Mouse (Mus musculus): Measurements from ENCODE around the gene Ptbp3. TPM values are rescaled to one million over a fixed set of nuclear protein-coding genes. Genes with fewer than 3 reads are reported as not detected.

Ptbp3 gene
- polyA plus RNA-seq, 1 experiment, result 10.9 TPM

GRCm38 (mm10) chr4:59459216-59459955 lies 89.8 kb downstream of the Ptbp3 start:
- Histone ChIP-seq H3K79me2 (ENCODE audit: control insufficient read depth, insufficient read depth) (no peaks in the 10 kb centered on the region), H3K4me3 (ENCODE audit: insufficient read depth, poor library complexity, severe bottlenecking) (no peak overlapping the region), H3ac (ENCODE audit: control insufficient read depth, insufficient read length, low read depth) (no peak overlapping the region), H3K27me3 (ENCODE audit: control insufficient read depth, insufficient read depth, insufficient read length) (no peaks in the 10 kb centered on the region), H3K79me3 (ENCODE audit: low read depth) (no peaks in the 10 kb centered on the region), H3K36me3 (ENCODE audit: control insufficient read depth, insufficient read depth) (no peaks in the 10 kb centered on the region)
- no peak for TF ChIP-seq MYOG (IDR thresholded peaks at IDR 0.05; ENCODE audit: control insufficient read depth, extremely low read depth, insufficient read length)
- TF ChIP-seq MAX (IDR thresholded peaks at IDR 0.05), result no peak

DNA sequence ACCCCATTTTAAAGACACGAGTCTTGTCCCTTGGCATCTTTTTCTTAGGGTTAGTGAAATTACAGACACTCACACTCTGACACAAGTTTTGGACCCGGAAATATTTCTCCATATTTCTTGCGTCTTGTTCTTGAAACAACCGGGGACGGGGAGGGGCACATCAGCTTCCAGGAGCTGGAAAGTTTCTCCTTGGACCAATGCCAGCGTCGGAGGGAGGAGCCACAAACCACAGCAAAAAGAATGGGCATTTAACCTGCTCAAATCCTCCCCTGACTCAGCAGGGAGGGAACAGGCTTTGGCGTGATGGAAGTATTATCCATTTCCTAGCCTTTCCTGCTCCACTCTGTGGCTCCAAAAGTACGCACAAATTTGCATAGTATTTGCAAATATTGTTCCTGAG lies 91.2 kb downstream of the Ptbp3 start:
- H3ac ChIP-seq (ENCODE audit: control insufficient read depth, insufficient read length, low read depth), result no peak overlapping the region
- H3K27me3 ChIP-seq (ENCODE audit: control insufficient read depth, insufficient read depth, insufficient read length), result no peaks in the 10 kb centered on the region
- H3K36me3 ChIP-seq (ENCODE audit: control insufficient read depth, insufficient read depth), result no peaks in the 10 kb centered on the region
- TF ChIP-seq CTCF (IDR thresholded peaks at IDR 0.05; ENCODE audit: control insufficient read depth, insufficient read depth, insufficient read length) (no peak), USF1 (IDR thresholded peaks at IDR 0.05; ENCODE audit: low read depth) (no peak), MYOG (IDR thresholded peaks at IDR 0.05; ENCODE audit: control insufficient read depth, extremely low read depth, insufficient read length) (no peak), MAX (IDR thresholded peaks at IDR 0.05) (no peak), CEBPB (IDR thresholded peaks at IDR 0.05; ENCODE audit: low read depth) (no peak), FOSL1 (IDR thresholded peaks at IDR 0.05; ENCODE audit: insufficient read depth, low read length, poor library complexity, severe bottlenecking) (no peak), MYOD1 (IDR thresholded peaks at IDR 0.05; ENCODE audit: control insufficient read depth, insufficient read length, low read depth) (no peak)
- no peaks in the 10 kb centered on the region for H3K79me3 ChIP-seq (ENCODE audit: low read depth)
- no peaks in the 10 kb centered on the region for H3K79me2 ChIP-seq (ENCODE audit: control insufficient read depth, insufficient read depth)
- no peak overlapping the region for H3K4me3 ChIP-seq (ENCODE audit: insufficient read depth, poor library complexity, severe bottlenecking)

DNA sequence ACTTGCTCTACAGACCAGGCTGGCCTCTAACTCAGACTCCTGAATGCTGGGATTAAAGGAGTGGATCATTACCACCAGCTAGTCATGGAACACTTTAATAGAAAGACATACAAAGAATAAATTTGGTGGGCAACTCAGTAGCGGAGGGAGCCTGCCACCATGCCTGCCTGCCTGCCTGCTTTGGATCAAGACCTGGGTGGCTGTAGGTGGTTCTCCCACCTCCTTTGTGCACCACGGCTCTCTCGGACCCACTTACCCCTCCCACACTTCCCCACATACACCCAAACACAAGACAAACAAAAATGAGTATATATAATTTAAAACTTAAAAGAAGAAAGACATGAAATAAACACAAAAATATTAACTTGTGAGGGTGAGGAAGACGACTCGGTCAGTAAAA lies 92.1 kb downstream of the Ptbp3 start:
- H3K36me3 ChIP-seq (ENCODE audit: control insufficient read depth, insufficient read depth), result no peaks in the 10 kb centered on the region
- no peak overlapping the region for H3ac ChIP-seq (ENCODE audit: control insufficient read depth, insufficient read length, low read depth)
- TF ChIP-seq MYOD1 (IDR thresholded peaks at IDR 0.05; ENCODE audit: control insufficient read depth, insufficient read length, low read depth), result no peak
- no peak for TF ChIP-seq CTCF (IDR thresholded peaks at IDR 0.05; ENCODE audit: control insufficient read depth, insufficient read depth, insufficient read length)
- no peak for TF ChIP-seq FOSL1 (IDR thresholded peaks at IDR 0.05; ENCODE audit: insufficient read depth, low read length, poor library complexity, severe bottlenecking)
- no peak for TF ChIP-seq MAX (IDR thresholded peaks at IDR 0.05)
- TF ChIP-seq USF1 (IDR thresholded peaks at IDR 0.05; ENCODE audit: low read depth), result no peak
- TF ChIP-seq CEBPB (IDR thresholded peaks at IDR 0.05; ENCODE audit: low read depth), result no peak
- no peak for TF ChIP-seq MYOG (IDR thresholded peaks at IDR 0.05; ENCODE audit: control insufficient read depth, extremely low read depth, insufficient read length)
- no peaks in the 10 kb centered on the region for H3K79me3 ChIP-seq (ENCODE audit: low read depth)
- no peak overlapping the region for H3K4me3 ChIP-seq (ENCODE audit: insufficient read depth, poor library complexity, severe bottlenecking)
- no peaks in the 10 kb centered on the region for H3K27me3 ChIP-seq (ENCODE audit: control insufficient read depth, insufficient read depth, insufficient read length)
- H3K79me2 ChIP-seq (ENCODE audit: control insufficient read depth, insufficient read depth), result no peaks in the 10 kb centered on the region

DNA sequence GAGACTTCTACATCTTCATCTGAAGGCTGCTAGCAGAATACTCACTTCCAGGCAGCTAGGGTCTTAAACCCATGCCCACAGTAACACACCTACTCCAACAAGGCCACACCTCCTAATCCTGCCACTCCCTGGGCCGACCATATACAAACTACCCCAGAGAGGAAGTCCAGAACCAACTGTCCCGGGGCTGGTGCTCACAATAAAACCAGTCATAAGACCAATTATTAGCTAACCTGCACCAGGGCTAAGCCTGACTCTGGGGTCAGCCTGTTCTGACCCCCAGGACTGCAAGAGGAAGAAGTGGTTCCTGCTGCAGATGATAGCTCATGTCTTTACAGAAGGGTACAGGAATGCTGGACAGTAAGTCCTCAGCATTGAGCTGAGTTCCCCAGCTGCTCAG lies 93.7 kb downstream of the Ptbp3 start:
- Histone ChIP-seq H3K36me3 (ENCODE audit: control insufficient read depth, insufficient read depth) (no peaks in the 10 kb centered on the region), H3K79me2 (ENCODE audit: control insufficient read depth, insufficient read depth) (no peaks in the 10 kb centered on the region), H3K4me3 (ENCODE audit: insufficient read depth, poor library complexity, severe bottlenecking) (no peak overlapping the region), H3ac (ENCODE audit: control insufficient read depth, insufficient read length, low read depth) (no peak overlapping the region), H3K79me3 (ENCODE audit: low read depth) (no peaks in the 10 kb centered on the region), H3K27me3 (ENCODE audit: control insufficient read depth, insufficient read depth, insufficient read length) (no peaks in the 10 kb centered on the region)
- TF ChIP-seq CTCF (IDR thresholded peaks at IDR 0.05; ENCODE audit: control insufficient read depth, insufficient read depth, insufficient read length) (no peak), MAX (IDR thresholded peaks at IDR 0.05) (no peak), MYOD1 (IDR thresholded peaks at IDR 0.05; ENCODE audit: control insufficient read depth, insufficient read length, low read depth) (no peak), USF1 (IDR thresholded peaks at IDR 0.05; ENCODE audit: low read depth) (no peak), MYOG (IDR thresholded peaks at IDR 0.05; ENCODE audit: control insufficient read depth, extremely low read depth, insufficient read length) (no peak), CEBPB (IDR thresholded peaks at IDR 0.05; ENCODE audit: low read depth) (no peak), FOSL1 (IDR thresholded peaks at IDR 0.05; ENCODE audit: insufficient read depth, low read length, poor library complexity, severe bottlenecking) (no peak)

DNA sequence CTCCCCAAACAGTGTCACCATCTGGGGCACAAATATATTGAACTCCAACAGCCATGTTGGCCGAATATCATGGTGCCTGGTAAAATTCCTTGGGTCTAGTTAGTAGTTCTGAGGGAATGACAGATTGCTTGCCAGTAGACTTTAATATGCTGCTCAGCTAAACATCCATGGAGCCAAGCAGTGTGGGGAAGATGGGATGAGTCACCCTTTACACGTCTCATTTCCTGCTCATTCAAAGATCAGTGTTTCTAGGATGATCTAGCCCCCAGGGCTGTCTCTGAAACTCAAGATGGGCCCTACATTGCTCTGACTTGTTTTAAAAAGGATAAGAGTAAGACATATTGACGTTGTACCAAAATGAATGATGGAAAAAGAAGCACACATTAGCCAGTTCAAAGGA lies 95.1 kb downstream of the Ptbp3 start:
- Histone ChIP-seq H3K79me3 (ENCODE audit: low read depth) (no peaks in the 10 kb centered on the region), H3K79me2 (ENCODE audit: control insufficient read depth, insufficient read depth) (no peaks in the 10 kb centered on the region), H3K4me3 (ENCODE audit: insufficient read depth, poor library complexity, severe bottlenecking) (no peak overlapping the region), H3K27me3 (ENCODE audit: control insufficient read depth, insufficient read depth, insufficient read length) (no peaks in the 10 kb centered on the region), H3ac (ENCODE audit: control insufficient read depth, insufficient read length, low read depth) (no peak overlapping the region), H3K36me3 (ENCODE audit: control insufficient read depth, insufficient read depth) (no peaks in the 10 kb centered on the region)
- no peak for TF ChIP-seq CTCF (IDR thresholded peaks at IDR 0.05; ENCODE audit: control insufficient read depth, insufficient read depth, insufficient read length)
- TF ChIP-seq FOSL1 (IDR thresholded peaks at IDR 0.05; ENCODE audit: insufficient read depth, low read length, poor library complexity, severe bottlenecking), result peak; percentile 38

DNA sequence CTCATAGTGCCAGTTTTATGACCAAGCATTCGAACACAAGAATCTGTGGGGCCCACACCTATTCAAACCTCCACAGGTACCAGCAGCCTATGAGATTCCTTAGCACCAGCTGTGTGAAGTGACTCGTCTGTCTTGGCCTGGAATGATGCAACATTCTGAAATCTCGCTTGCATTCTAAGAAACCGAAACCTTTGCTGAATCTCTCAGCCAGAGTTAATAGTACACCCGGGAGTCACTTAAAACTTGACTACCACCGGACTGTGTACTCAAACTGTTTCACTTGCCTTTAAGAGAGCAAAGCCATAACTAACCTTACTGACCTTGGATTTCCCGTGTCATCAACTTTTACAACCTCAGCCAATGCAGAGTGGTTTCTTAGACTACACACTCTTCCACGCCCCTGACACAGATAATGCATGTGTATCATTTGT lies 96.6 kb downstream of the Ptbp3 start:
- Histone ChIP-seq H3K36me3 (ENCODE audit: control insufficient read depth, insufficient read depth) (no peaks in the 10 kb centered on the region), H3K79me2 (ENCODE audit: control insufficient read depth, insufficient read depth) (no peaks in the 10 kb centered on the region)

More for the DNA sequence above, 96.6 kb downstream of the Ptbp3 start:
- H3K4me3 ChIP-seq (ENCODE audit: insufficient read depth, poor library complexity, severe bottlenecking), result no peak overlapping the region
- no peaks in the 10 kb centered on the region for H3K27me3 ChIP-seq (ENCODE audit: control insufficient read depth, insufficient read depth, insufficient read length)
- no peak overlapping the region for H3ac ChIP-seq (ENCODE audit: control insufficient read depth, insufficient read length, low read depth)
- H3K79me3 ChIP-seq (ENCODE audit: low read depth), result no peaks in the 10 kb centered on the region
- TF ChIP-seq CEBPB (IDR thresholded peaks at IDR 0.05; ENCODE audit: low read depth) (peak; percentile 75), CTCF (IDR thresholded peaks at IDR 0.05; ENCODE audit: control insufficient read depth, insufficient read depth, insufficient read length) (no peak)
